Mouse (Mus musculus): ENCODE measurements around the gene A130010J15Rik. TPM values are rescaled to one million over a fixed set of nuclear protein-coding genes. Genes with fewer than 3 reads are reported as not detected.

A130010J15Rik gene
- polyA plus RNA-seq, 1 experiment = 5.0 TPM

Other genes starting within 250 kb of the A130010J15Rik start
- 0.06 and 0.07 TPM in 2 replicates for gene Syt14, start 132.3 kb upstream of the A130010J15Rik start, polyA plus RNA-seq (2012; rRNA removed)
- gene Diexf, start 37.8 kb upstream of the A130010J15Rik start, polyA plus RNA-seq (2012; rRNA removed) = 10.4 and 12.9 TPM in 2 replicates
- gene Irf6, start 14.9 kb upstream of the A130010J15Rik start, polyA plus RNA-seq (2012; rRNA removed) = 108 and 192 TPM in 2 replicates
- 6.1 and 7.4 TPM in 2 replicates for gene Traf3ip3, start 33.7 kb downstream of the A130010J15Rik start, polyA plus RNA-seq (2012; rRNA removed)
- 14.7 and 16.7 TPM in 2 replicates for gene Lamb3, start 39.7 kb downstream of the A130010J15Rik start, polyA plus RNA-seq (2012; rRNA removed)
- gene Hsd11b1, start 96.0 kb downstream of the A130010J15Rik start, polyA plus RNA-seq (2012; rRNA removed) = 10.5 and 12.3 TPM in 2 replicates
- gene G0s2, start 105.2 kb downstream of the A130010J15Rik start, polyA plus RNA-seq (2012; rRNA removed) = 28.4 and 31.0 TPM in 2 replicates
- 0.27 and 0.49 TPM in 2 replicates for gene Camk1g, start 202.3 kb downstream of the A130010J15Rik start, polyA plus RNA-seq (2012; rRNA removed)

Measured in large intestine, adult 2 months (tissue).